Mouse (Mus musculus): Measurements from ENCODE around the gene D8Ertd738e. TPM values are rescaled to one million over a fixed set of nuclear protein-coding genes. Genes with fewer than 3 reads are reported as not detected.

The D8Ertd738e gene
- polyA plus RNA-seq, 1 experiment: 149 TPM

- TF ChIP-seq POLR2A (IDR thresholded peaks at IDR 0.05; ENCODE audit: borderline replicate concordance, extremely low read depth, low read depth, low read length) (no peak), CTCF (IDR thresholded peaks at IDR 0.05; ENCODE audit: insufficient read depth, low read length) (no peak)
- no peak for DNase-seq
Observed at GRCm38 (mm10) chr8:84205073-84205472, 44.4 kb downstream of the D8Ertd738e start.

GRCm38 (mm10) chr8:84203975-84204772 lies 45.3 kb downstream of the D8Ertd738e start:
- TF ChIP-seq CTCF (IDR thresholded peaks at IDR 0.05; ENCODE audit: insufficient read depth, low read length): peak; percentile 27
- TF ChIP-seq POLR2A (IDR thresholded peaks at IDR 0.05; ENCODE audit: borderline replicate concordance, extremely low read depth, low read depth, low read length): peak; percentile 78
- H3K4me3 ChIP-seq (replicated peaks; ENCODE audit: extremely low read depth, low read depth, low read length): peak overlapping the region; percentile 72
- 28% methylated on average over 13 of the region's 13 CpGs for WGBS
- peak; percentile 75 for DNase-seq
- peaks cover 23% of the 10 kb centered on the region for H3K4me1 ChIP-seq (ENCODE audit: control insufficient read depth, insufficient read depth, low read length)

More at GRCm38 (mm10) chr8:84205073-84205472, 44.4 kb downstream of the D8Ertd738e start:
- H3K4me3 ChIP-seq (replicated peaks; ENCODE audit: extremely low read depth, low read depth, low read length): no peak overlapping the region
- WGBS: 78% methylated on average over 5 of the region's 5 CpGs
- H3K4me1 ChIP-seq (ENCODE audit: control insufficient read depth, insufficient read depth, low read length): peaks cover 21% of the 10 kb centered on the region

GRCm38 (mm10) chr8:84202938-84203917 lies 46.3 kb downstream of the D8Ertd738e start:
- Histone ChIP-seq H3K4me3 (replicated peaks; ENCODE audit: extremely low read depth, low read depth, low read length) (peak overlapping the region; percentile 72), H3K4me1 (ENCODE audit: control insufficient read depth, insufficient read depth, low read length) (peaks cover 24% of the 10 kb centered on the region)
- TF ChIP-seq POLR2A (IDR thresholded peaks at IDR 0.05; ENCODE audit: borderline replicate concordance, extremely low read depth, low read depth, low read length) (peak; percentile 86; the same call in 1 of the 2 replicates), CTCF (IDR thresholded peaks at IDR 0.05; ENCODE audit: insufficient read depth, low read length) (no peak)
- DNase-seq: peak; percentile 84
- 3% methylated on average over 34 of the region's 34 CpGs for WGBS

GRCm38 (mm10) chr8:84202466-84202865 lies 47.1 kb downstream of the D8Ertd738e start:
- H3K4me3 ChIP-seq (replicated peaks; ENCODE audit: extremely low read depth, low read depth, low read length): peak overlapping the region; percentile 87
- DNase-seq: peak; percentile 71
- peaks cover 22% of the 10 kb centered on the region for H3K4me1 ChIP-seq (ENCODE audit: control insufficient read depth, insufficient read depth, low read length)
- TF ChIP-seq POLR2A (IDR thresholded peaks at IDR 0.05; ENCODE audit: borderline replicate concordance, extremely low read depth, low read depth, low read length): peak; percentile 68
- no peak for TF ChIP-seq CTCF (IDR thresholded peaks at IDR 0.05; ENCODE audit: insufficient read depth, low read length)
- WGBS: 17% methylated on average over 9 of the region's 9 CpGs

GRCm38 (mm10) chr8:84201545-84202245 lies 47.8 kb downstream of the D8Ertd738e start:
- H3K4me3 ChIP-seq (replicated peaks; ENCODE audit: extremely low read depth, low read depth, low read length): peak overlapping the region; percentile 87
- peak; percentile 89 for DNase-seq
- peaks cover 19% of the 10 kb centered on the region for H3K4me1 ChIP-seq (ENCODE audit: control insufficient read depth, insufficient read depth, low read length)
- 16% methylated on average over 15 of the region's 15 CpGs for WGBS
- TF ChIP-seq POLR2A (IDR thresholded peaks at IDR 0.05; ENCODE audit: borderline replicate concordance, extremely low read depth, low read depth, low read length) (peak; percentile 85), CTCF (IDR thresholded peaks at IDR 0.05; ENCODE audit: insufficient read depth, low read length) (no peak)

GRCm38 (mm10) chr8:84200652-84201544 lies 48.6 kb downstream of the D8Ertd738e start:
- TF ChIP-seq POLR2A (IDR thresholded peaks at IDR 0.05; ENCODE audit: borderline replicate concordance, extremely low read depth, low read depth, low read length): peak; percentile 80
- no peak for TF ChIP-seq CTCF (IDR thresholded peaks at IDR 0.05; ENCODE audit: insufficient read depth, low read length)
- Histone ChIP-seq H3K4me1 (ENCODE audit: control insufficient read depth, insufficient read depth, low read length) (peaks cover 19% of the 10 kb centered on the region), H3K4me3 (replicated peaks; ENCODE audit: extremely low read depth, low read depth, low read length) (peak overlapping the region; percentile 87)
- 2% methylated on average over 66 of the region's 70 CpGs for WGBS
- DNase-seq: peak; percentile 91

GRCm38 (mm10) chr8:84200126-84200555 lies 49.4 kb downstream of the D8Ertd738e start:
- DNase-seq: no peak

More at GRCm38 (mm10) chr8:84200126-84200555, 49.4 kb downstream of the D8Ertd738e start:
- no peak for TF ChIP-seq CTCF (IDR thresholded peaks at IDR 0.05; ENCODE audit: insufficient read depth, low read length)
- TF ChIP-seq POLR2A (IDR thresholded peaks at IDR 0.05; ENCODE audit: borderline replicate concordance, extremely low read depth, low read depth, low read length): no peak
- 22% methylated on average over 8 of the region's 8 CpGs for WGBS
- Histone ChIP-seq H3K4me1 (ENCODE audit: control insufficient read depth, insufficient read depth, low read length) (peaks cover 19% of the 10 kb centered on the region), H3K4me3 (replicated peaks; ENCODE audit: extremely low read depth, low read depth, low read length) (no peak overlapping the region)
